Mouse (Mus musculus) erythroblast, embryonic 14.5 days (primary cell): Measurements from ENCODE around the gene 4930404H24Rik.

Experiments used
- GATA1 ChIP-seq: IDR thresholded peaks from 2 replicates; pipeline ENCODE4 v1.6.1; 2012; ENCODE audit warnings: low read length, inconsistent platforms, mixed read lengths
- TAL1 ChIP-seq: IDR thresholded peaks from 3 replicates; pipeline ENCODE4 v1.6.1; 2012; ENCODE audit warnings: low read length, inconsistent platforms, mixed read lengths

GRCm38 (mm10) chr2:153520057-153520456, 27.5 kb downstream of the 4930404H24Rik start:
- TF ChIP-seq TAL1 = no peak
- no peak for TF ChIP-seq GATA1
